9 mouse cellular contexts compared by ENCODE assay signal in genomic region chr11:102864272-102864671, GRCm38 (mm10). TPM values are rescaled to one million over a fixed set of nuclear protein-coding genes. Genes with fewer than 3 reads are reported as not detected.
DNase-seq lines count a peak whose midpoint lies in the region; ATAC-seq lines count a peak whose summit lies in the region.
"Had no signal": no experiment of that assay in that cellular context is flagged by ENCODE, and none has a peak within 500 bp of the region (broad histone marks: within the 10 kb centered on the region; RNA-seq: fewer than 3 reads in every experiment).

No protein-coding gene starts in this region.

- 43% methylated on average over 4 of the region's 4 CpGs for WGBS in midbrain, embryonic 11.5 days
- WGBS in midbrain, embryonic 16.5 days: 24% methylated on average over 4 of the region's 4 CpGs
- 37% methylated on average over 4 of the region's 4 CpGs for WGBS in limb, embryonic 13.5 days

- peak; percentile 72 for DNase-seq in CD4-positive, CD25-positive, alpha-beta regulatory T cell, adult 2 months (ENCODE audit: low read depth, low spot score)
- DNase-seq in midbrain, embryonic 11.5 days (ENCODE audit: low spot score, missing footprints): peak; percentile 95
- peak; percentile 85 to 89 for DNase-seq in cerebellum, postnatal 14 days
- peak; percentile 81 to 82 for DNase-seq in right cerebral cortex, adult 2 months (ENCODE audit: low spot score in 2 of 2)

- no peaks in the 10 kb centered on the region for H3K27me3 ChIP-seq in midbrain, embryonic 11.5 days (ENCODE audit: control insufficient read depth, insufficient read depth, low read length)
- H3K27me3 ChIP-seq in midbrain, embryonic 16.5 days (ENCODE audit: control insufficient read depth, insufficient read depth, low read depth, low read length): no peaks in the 10 kb centered on the region
- no peaks in the 10 kb centered on the region for H3K27me3 ChIP-seq in limb, embryonic 13.5 days
- H3K27me3 ChIP-seq: neural tube, embryonic 12.5 days had no signal

- no peak overlapping the region for H3K9ac ChIP-seq in midbrain, embryonic 11.5 days (ENCODE audit: low read length)
- H3K9ac ChIP-seq in midbrain, embryonic 16.5 days (ENCODE audit: low read depth, low read length): no peak overlapping the region
- H3K9ac ChIP-seq in limb, embryonic 13.5 days: no peak overlapping the region
- H3K9ac ChIP-seq: neural tube, embryonic 12.5 days had no signal

- no peak for ATAC-seq in CD4-positive, CD25-positive, alpha-beta regulatory T cell, adult 4 months
- ATAC-seq in midbrain, embryonic 11.5 days (ENCODE audit: low FRiP score): no peak
- no peak for ATAC-seq in midbrain, embryonic 16.5 days
- peak; percentile 53 to 81; a peak in 1 of 4 replicates for ATAC-seq in hematopoietic stem cell, adult 5-6 weeks (replicated peaks in 1 of 2; ENCODE audit: insufficient read depth in 1 of 2, low FRiP score in 2 of 2, low TSS enrichment in 1 of 2, low read depth in 1 of 2, poor library complexity in 2 of 2, severe bottlenecking in 2 of 2)
- no peak for ATAC-seq in limb, embryonic 13.5 days (ENCODE audit: low FRiP score, low read depth)

- no peaks in the 10 kb centered on the region for H3K9me3 ChIP-seq in midbrain, embryonic 11.5 days (ENCODE audit: control insufficient read depth, low read length)
- no peaks in the 10 kb centered on the region for H3K9me3 ChIP-seq in midbrain, embryonic 16.5 days (replicated peaks; ENCODE audit: control insufficient read depth, low read length, poor library complexity, severe bottlenecking)
- no peaks in the 10 kb centered on the region for H3K9me3 ChIP-seq in limb, embryonic 13.5 days
- H3K9me3 ChIP-seq: neural tube, embryonic 12.5 days had no signal

- no peaks in the 10 kb centered on the region for H3K4me1 ChIP-seq in midbrain, embryonic 11.5 days (ENCODE audit: control insufficient read depth, insufficient read depth, low read length)
- no peaks in the 10 kb centered on the region for H3K4me1 ChIP-seq in midbrain, embryonic 16.5 days (ENCODE audit: control insufficient read depth, insufficient read depth, low read length)
- no peaks in the 10 kb centered on the region for H3K4me1 ChIP-seq in limb, embryonic 13.5 days
- H3K4me1 ChIP-seq: neural tube, embryonic 12.5 days had no signal

- H3K4me3 ChIP-seq in midbrain, embryonic 11.5 days (ENCODE audit: low read depth, low read length): no peak overlapping the region
- no peak overlapping the region for H3K4me3 ChIP-seq in midbrain, embryonic 16.5 days (ENCODE audit: low read depth, low read length)
- H3K4me3 ChIP-seq in limb, embryonic 13.5 days: no peak overlapping the region
- H3K4me3 ChIP-seq: neural tube, embryonic 12.5 days had no signal

- no peak overlapping the region for H3K4me2 ChIP-seq in midbrain, embryonic 11.5 days
- H3K4me2 ChIP-seq in midbrain, embryonic 16.5 days (ENCODE audit: low read length): no peak overlapping the region
- no peak overlapping the region for H3K4me2 ChIP-seq in limb, embryonic 13.5 days (replicated peaks)
- H3K4me2 ChIP-seq: neural tube, embryonic 12.5 days had no signal

- H3K36me3 ChIP-seq in midbrain, embryonic 11.5 days (ENCODE audit: control insufficient read depth, insufficient read depth, low read length): peaks cover 25% of the 10 kb centered on the region
- H3K36me3 ChIP-seq in midbrain, embryonic 16.5 days (ENCODE audit: control insufficient read depth, insufficient read depth, low read length): peaks cover 28% of the 10 kb centered on the region
- H3K36me3 ChIP-seq in limb, embryonic 13.5 days: peaks cover 93% of the 10 kb centered on the region

- no peak overlapping the region for H3K27ac ChIP-seq in midbrain, embryonic 11.5 days (ENCODE audit: low read depth, low read length)
- H3K27ac ChIP-seq in midbrain, embryonic 16.5 days (ENCODE audit: low read length): no peak overlapping the region
- H3K27ac ChIP-seq in limb, embryonic 13.5 days: peak overlapping the region; percentile 28; the same call in 1 of the 2 replicates
- H3K27ac ChIP-seq: neural tube, embryonic 12.5 days had no signal

RNA-seq across cellular contexts. Expression of gene Eftud2, which starts 16.5 kb away (rescaled TPM):
- polyA plus RNA-seq in CD4-positive, CD25-positive, alpha-beta regulatory T cell, adult 4 months (2017; shearing (Covaris generic)): 100 to 1,000 TPM in 1 of 2 experiments, 10 to 100 TPM in 1; 97.2 to 170 TPM
- 240 and 252 TPM in 2 replicates for polyA plus RNA-seq in midbrain, embryonic 11.5 days (2014; fragmentation: Nextera tagmentation; extraction: Ambion mirVana)
- polyA plus RNA-seq in midbrain, embryonic 16.5 days (2015; fragmentation: Nextera tagmentation; extraction: Ambion mirVana): 133 and 134 TPM in 2 replicates
- 116 and 122 TPM in 2 replicates for total RNA-seq in hematopoietic stem cell, adult 5-6 weeks (2017)
- polyA plus RNA-seq in limb, embryonic 13.5 days (2015; fragmentation: Nextera tagmentation; extraction: Ambion mirVana): 193 and 199 TPM in 2 replicates

RNA-seq across cellular contexts. Expression of gene Ccdc103, which starts 16.7 kb away (rescaled TPM):
- polyA plus RNA-seq in CD4-positive, CD25-positive, alpha-beta regulatory T cell, adult 4 months (2017; shearing (Covaris generic)): not detected
- 1.6 and 1.9 TPM in 2 replicates for polyA plus RNA-seq in midbrain, embryonic 11.5 days (2014; fragmentation: Nextera tagmentation; extraction: Ambion mirVana)
- polyA plus RNA-seq in midbrain, embryonic 16.5 days (2015; fragmentation: Nextera tagmentation; extraction: Ambion mirVana): 2.3 TPM in 2 replicates
- 1.5 TPM in 1 of 2 replicates, not detected in the other for total RNA-seq in hematopoietic stem cell, adult 5-6 weeks (2017)
- polyA plus RNA-seq in limb, embryonic 13.5 days (2015; fragmentation: Nextera tagmentation; extraction: Ambion mirVana): 0.93 and 1.0 TPM in 2 replicates

RNA-seq across cellular contexts. Expression of gene Fam187a, which starts 20.7 kb away (rescaled TPM):
- polyA plus RNA-seq in CD4-positive, CD25-positive, alpha-beta regulatory T cell, adult 4 months (2017; shearing (Covaris generic)): not detected
- polyA plus RNA-seq in midbrain, embryonic 11.5 days (2014; fragmentation: Nextera tagmentation; extraction: Ambion mirVana): 0.10 and 0.11 TPM in 2 replicates
- not detected in 2 replicates for polyA plus RNA-seq in midbrain, embryonic 16.5 days (2015; fragmentation: Nextera tagmentation; extraction: Ambion mirVana)
- total RNA-seq in hematopoietic stem cell, adult 5-6 weeks (2017): not detected in 2 replicates
- polyA plus RNA-seq in limb, embryonic 13.5 days (2015; fragmentation: Nextera tagmentation; extraction: Ambion mirVana): not detected in 2 replicates
- polyA plus RNA-seq: neural tube, embryonic 12.5 days had no signal

RNA-seq across cellular contexts. Expression of gene Higd1b, which starts 28.6 kb away (rescaled TPM):
- polyA plus RNA-seq in CD4-positive, CD25-positive, alpha-beta regulatory T cell, adult 4 months (2017; shearing (Covaris generic)): not detected
- polyA plus RNA-seq in midbrain, embryonic 11.5 days (2014; fragmentation: Nextera tagmentation; extraction: Ambion mirVana): not detected in 2 replicates
- polyA plus RNA-seq in midbrain, embryonic 16.5 days (2015; fragmentation: Nextera tagmentation; extraction: Ambion mirVana): 15.7 and 19.3 TPM in 2 replicates
- not detected in 2 replicates for total RNA-seq in hematopoietic stem cell, adult 5-6 weeks (2017)
- polyA plus RNA-seq in limb, embryonic 13.5 days (2015; fragmentation: Nextera tagmentation; extraction: Ambion mirVana): not detected in 2 replicates
- polyA plus RNA-seq: neural tube, embryonic 12.5 days had no signal

RNA-seq across cellular contexts. Expression of gene Gfap, which starts 36.4 kb away (rescaled TPM):
- polyA plus RNA-seq in CD4-positive, CD25-positive, alpha-beta regulatory T cell, adult 4 months (2017; shearing (Covaris generic)): not detected
- polyA plus RNA-seq in midbrain, embryonic 11.5 days (2014; fragmentation: Nextera tagmentation; extraction: Ambion mirVana): 0.11 TPM in 1 of 2 replicates, not detected in the other
- 0.27 and 1.2 TPM in 2 replicates for polyA plus RNA-seq in midbrain, embryonic 16.5 days (2015; fragmentation: Nextera tagmentation; extraction: Ambion mirVana)
- 0.55 TPM in 1 of 2 replicates, not detected in the other for total RNA-seq in hematopoietic stem cell, adult 5-6 weeks (2017)
- 0.37 and 0.48 TPM in 2 replicates for polyA plus RNA-seq in limb, embryonic 13.5 days (2015; fragmentation: Nextera tagmentation; extraction: Ambion mirVana)

Comparison
In these comparisons a context has a peak if more than half of its experiments do, and no peak if none do; other contexts are left out.
1. ATAC-seq: peak in hematopoietic stem cell, adult 5-6 weeks (2 of 2); none in CD4-positive, CD25-positive, alpha-beta regulatory T cell, adult 4 months (single experiment), midbrain, embryonic 11.5 days (single experiment), midbrain, embryonic 16.5 days (single experiment) and limb, embryonic 13.5 days (single experiment).
2. Peak in every context shown above with its lines, with median percentiles within 50 percentile points of each other: DNase-seq.